8 mouse cellular contexts compared by ENCODE assay signal in genomic region chr2:119587383-119587782, GRCm38 (mm10). TPM values are rescaled to one million over a fixed set of nuclear protein-coding genes. Genes with fewer than 3 reads are reported as not detected.
A peak's percentile ranks its signal among the peaks of the same experiment; 100 is the strongest.
DNase-seq lines count a peak whose midpoint lies in the region; ATAC-seq and TF ChIP-seq lines count a peak whose summit lies in the region.

No protein-coding gene starts in this region.

- no peak overlapping the region for H3K27ac ChIP-seq in midbrain, embryonic 14.5 days (replicated peaks; ENCODE audit: low read depth, low read length)
- no peak overlapping the region for H3K27ac ChIP-seq in midbrain, embryonic 15.5 days
- no peak overlapping the region for H3K27ac ChIP-seq in liver, postnatal 0 days (ENCODE audit: low read depth)

- intact Hi-C loops in heart, postnatal 36 days (cut with DNase I), result loop anchor here (1.0 kb wide), 1 partner anchor 45 kb away; no protein-coding TSS in a partner anchor

- H3K9ac ChIP-seq in midbrain, embryonic 14.5 days (replicated peaks; ENCODE audit: low read length), result no peak overlapping the region
- H3K9ac ChIP-seq in midbrain, embryonic 15.5 days, result no peak overlapping the region
- H3K9ac ChIP-seq in liver, postnatal 0 days (replicated peaks), result no peak overlapping the region

- H3K4me1 ChIP-seq in midbrain, embryonic 14.5 days (ENCODE audit: control insufficient read depth, insufficient read depth, low read length), result no peaks in the 10 kb centered on the region
- no peaks in the 10 kb centered on the region for H3K4me1 ChIP-seq in midbrain, embryonic 15.5 days
- H3K4me1 ChIP-seq in liver, postnatal 0 days (ENCODE audit: insufficient read depth), result no peaks in the 10 kb centered on the region

- peak; percentile 69 for DNase-seq in midbrain, embryonic 14.5 days
- DNase-seq in cerebellum, postnatal 36 days, result peak; percentile 42 to 53
- DNase-seq in heart, postnatal 36 days, result peak; percentile 32 to 75
- DNase-seq in liver, postnatal 0 days, result peak; percentile 84
- peak; percentile 40 for DNase-seq in skeletal muscle tissue, adult 2 months (ENCODE audit: low read depth, low spot score)
- no peak for DNase-seq in layer of hippocampus, postnatal 14 days (ENCODE audit: low spot score in 2 of 2)

- H3K9me3 ChIP-seq in midbrain, embryonic 14.5 days (ENCODE audit: control insufficient read depth, low read length), result no peaks in the 10 kb centered on the region
- no peaks in the 10 kb centered on the region for H3K9me3 ChIP-seq in midbrain, embryonic 15.5 days
- no peaks in the 10 kb centered on the region for H3K9me3 ChIP-seq in liver, postnatal 0 days (ENCODE audit: low read length)

- peak; percentile 95 for TF ChIP-seq CTCF in liver, postnatal 0 days (IDR thresholded peaks at IDR 0.05; ENCODE audit: low read depth)

- H3K36me3 ChIP-seq in midbrain, embryonic 14.5 days (ENCODE audit: control insufficient read depth, insufficient read depth, low read length), result peaks cover 19% of the 10 kb centered on the region
- no peaks in the 10 kb centered on the region; the same call in 1 of the 2 replicates for H3K36me3 ChIP-seq in midbrain, embryonic 15.5 days (replicated peaks)
- peaks cover 17% of the 10 kb centered on the region for H3K36me3 ChIP-seq in liver, postnatal 0 days (replicated peaks; ENCODE audit: insufficient read depth, low read length)

- H3K4me2 ChIP-seq in midbrain, embryonic 14.5 days (ENCODE audit: low read length), result no peak overlapping the region
- H3K4me2 ChIP-seq in midbrain, embryonic 15.5 days, result no peak overlapping the region
- no peak overlapping the region for H3K4me2 ChIP-seq in liver, postnatal 0 days (ENCODE audit: low read depth, low read length)

- ATAC-seq in midbrain, embryonic 14.5 days (ENCODE audit: low FRiP score, low TSS enrichment), result no peak
- no peak for ATAC-seq in midbrain, embryonic 15.5 days (replicated peaks)
- ATAC-seq in activated CD4-positive, CD25-positive, alpha-beta regulatory T cell, adult 4 months, result peak; percentile 61
- ATAC-seq in liver, postnatal 0 days, result peak; percentile 77

- H3K4me3 ChIP-seq in midbrain, embryonic 14.5 days (replicated peaks; ENCODE audit: low read depth, low read length), result no peak overlapping the region
- H3K4me3 ChIP-seq in midbrain, embryonic 15.5 days, result no peak overlapping the region
- H3K4me3 ChIP-seq in liver, postnatal 0 days (ENCODE audit: low read depth, low read length), result no peak overlapping the region

- WGBS in midbrain, embryonic 14.5 days, result 16% methylated on average over 4 of the region's 4 CpGs
- WGBS in midbrain, embryonic 15.5 days, result 14% methylated on average over 4 of the region's 4 CpGs
- 15% methylated on average over 4 of the region's 4 CpGs for WGBS in liver, postnatal 0 days (ENCODE audit: insufficient replicate concordance)

- H3K27me3 ChIP-seq in midbrain, embryonic 14.5 days (ENCODE audit: control insufficient read depth, insufficient read depth, low read length), result no peaks in the 10 kb centered on the region
- H3K27me3 ChIP-seq in midbrain, embryonic 15.5 days (replicated peaks), result no peaks in the 10 kb centered on the region
- H3K27me3 ChIP-seq in liver, postnatal 0 days (ENCODE audit: insufficient read depth, low read length), result no peaks in the 10 kb centered on the region

- TF ChIP-seq EP300 in liver, postnatal 0 days (IDR thresholded peaks at IDR 0.05; ENCODE audit: low read depth), result no peak

RNA-seq across cellular contexts. Expression of gene Nusap1, which starts 30.7 kb away (rescaled TPM):
- 11.0 and 19.4 TPM in 2 replicates for polyA plus RNA-seq in midbrain, embryonic 14.5 days (2014; fragmentation: Nextera tagmentation; extraction: Ambion mirVana)
- polyA plus RNA-seq in midbrain, embryonic 15.5 days (2015; fragmentation: Nextera tagmentation; extraction: Ambion mirVana), result 10.1 and 11.6 TPM in 2 replicates
- 10 to 100 TPM; 39.2 to 40.2 TPM for polyA plus RNA-seq in activated CD4-positive, CD25-positive, alpha-beta regulatory T cell, adult 4 months (2017; shearing (Covaris generic))
- 1 to 10 TPM; 1.7 TPM for total RNA-seq in heart, postnatal 36 days (2021)
- polyA plus RNA-seq in liver, postnatal 0 days (2015; fragmentation: Nextera tagmentation; extraction: Ambion mirVana), result 45.8 and 48.5 TPM in 2 replicates
- 1 to 10 TPM; 1.1 to 1.8 TPM for total RNA-seq in layer of hippocampus, postnatal 14 days (2021)

RNA-seq across cellular contexts. Expression of gene Oip5, which starts 30.9 kb away (rescaled TPM):
- polyA plus RNA-seq in midbrain, embryonic 14.5 days (2014; fragmentation: Nextera tagmentation; extraction: Ambion mirVana), result 4.2 and 6.2 TPM in 2 replicates
- polyA plus RNA-seq in midbrain, embryonic 15.5 days (2015; fragmentation: Nextera tagmentation; extraction: Ambion mirVana), result 3.1 and 4.6 TPM in 2 replicates
- 10 to 100 TPM in 1 of 2 experiments, 1 to 10 TPM in 1; 7.9 to 10.1 TPM for polyA plus RNA-seq in activated CD4-positive, CD25-positive, alpha-beta regulatory T cell, adult 4 months (2017; shearing (Covaris generic))
- under 1 TPM; 0.24 to 0.56 TPM for total RNA-seq in heart, postnatal 36 days (2021)
- 14.3 and 16.5 TPM in 2 replicates for polyA plus RNA-seq in liver, postnatal 0 days (2015; fragmentation: Nextera tagmentation; extraction: Ambion mirVana)
- total RNA-seq in layer of hippocampus, postnatal 14 days (2021), result 1 to 10 TPM; 1.5 to 1.6 TPM

RNA-seq across cellular contexts. Expression of gene Chp1, which starts 39.9 kb away (rescaled TPM):
- polyA plus RNA-seq in midbrain, embryonic 14.5 days (2014; fragmentation: Nextera tagmentation; extraction: Ambion mirVana), result 42.8 and 57.4 TPM in 2 replicates
- polyA plus RNA-seq in midbrain, embryonic 15.5 days (2015; fragmentation: Nextera tagmentation; extraction: Ambion mirVana), result 55.6 and 59.4 TPM in 2 replicates
- polyA plus RNA-seq in activated CD4-positive, CD25-positive, alpha-beta regulatory T cell, adult 4 months (2017; shearing (Covaris generic)), result 10 to 100 TPM; 84.5 to 98.6 TPM
- 10 to 100 TPM; 92.1 to 94.7 TPM for total RNA-seq in heart, postnatal 36 days (2021)
- polyA plus RNA-seq in liver, postnatal 0 days (2015; fragmentation: Nextera tagmentation; extraction: Ambion mirVana), result 146 and 149 TPM in 2 replicates
- total RNA-seq in layer of hippocampus, postnatal 14 days (2021), result 100 to 1,000 TPM; 151 TPM

RNA-seq across cellular contexts. Expression of gene Exd1, which starts 40.0 kb away (rescaled TPM):
- polyA plus RNA-seq in midbrain, embryonic 14.5 days (2014; fragmentation: Nextera tagmentation; extraction: Ambion mirVana), result 0.24 and 0.50 TPM in 2 replicates
- polyA plus RNA-seq in midbrain, embryonic 15.5 days (2015; fragmentation: Nextera tagmentation; extraction: Ambion mirVana), result 0.48 and 0.74 TPM in 2 replicates
- polyA plus RNA-seq in activated CD4-positive, CD25-positive, alpha-beta regulatory T cell, adult 4 months (2017; shearing (Covaris generic)), result under 1 TPM in 1 of 2 experiments, not detected in 1; 0.11 TPM
- total RNA-seq in heart, postnatal 36 days (2021), result under 1 TPM; 0.06 to 0.11 TPM
- polyA plus RNA-seq in liver, postnatal 0 days (2015; fragmentation: Nextera tagmentation; extraction: Ambion mirVana), result 0.18 and 0.29 TPM in 2 replicates
- total RNA-seq in layer of hippocampus, postnatal 14 days (2021), result 1 to 10 TPM in 1 of 2 experiments, under 1 TPM in 1; 0.62 to 1.1 TPM

Comparison
In these comparisons a context has a peak if more than half of its experiments do, and no peak if none do; other contexts are left out.
1. ATAC-seq: peak in activated CD4-positive, CD25-positive, alpha-beta regulatory T cell, adult 4 months (single experiment) and liver, postnatal 0 days (single experiment); none in midbrain, embryonic 14.5 days (single experiment) and midbrain, embryonic 15.5 days (single experiment).
2. DNase-seq: peak in midbrain, embryonic 14.5 days (single experiment), cerebellum, postnatal 36 days (2 of 2), heart, postnatal 36 days (2 of 2), liver, postnatal 0 days (single experiment) and skeletal muscle tissue, adult 2 months (single experiment); none in layer of hippocampus, postnatal 14 days (0 of 2).